Mouse (Mus musculus): ENCODE results near the gene 1700007K13Rik. TPM values are rescaled to one million over a fixed set of nuclear protein-coding genes. Genes with fewer than 3 reads are reported as not detected.

Gene 1700007K13Rik
- polyA plus RNA-seq, 1 experiment, result 0.43 TPM

- H3K4me3 ChIP-seq, result no peak overlapping the region
- no peak overlapping the region for H3K4me2 ChIP-seq (ENCODE audit: low read depth)
- no peak overlapping the region for H3ac ChIP-seq (ENCODE audit: control insufficient read depth, insufficient read length)
- peaks cover 14% of the 10 kb centered on the region for H3K36me3 ChIP-seq (ENCODE audit: control insufficient read depth, insufficient read depth)
- no peaks in the 10 kb centered on the region for H3K27me3 ChIP-seq (ENCODE audit: control insufficient read depth, insufficient read depth, insufficient read length)
- TF ChIP-seq MAX (IDR thresholded peaks at IDR 0.05; ENCODE audit: low read depth) (no peak), E2F4 (IDR thresholded peaks at IDR 0.05; ENCODE audit: insufficient read depth) (no peak)
- H3K79me2 ChIP-seq (ENCODE audit: control insufficient read depth, insufficient read depth), result peaks cover 10% of the 10 kb centered on the region
These were observed 4.5 kb upstream of the 1700007K13Rik start for GRCm38 (mm10) chr2:28470591-28470990.

GRCm38 (mm10) chr2:28469461-28469860, 3.3 kb upstream of the 1700007K13Rik start:
- H3K4me2 ChIP-seq (ENCODE audit: low read depth), result no peak overlapping the region
- H3K27me3 ChIP-seq (ENCODE audit: control insufficient read depth, insufficient read depth, insufficient read length), result peaks cover 8% of the 10 kb centered on the region
- TF ChIP-seq TCF12 (IDR thresholded peaks at IDR 0.05; ENCODE audit: insufficient read depth, poor library complexity, severe bottlenecking), result no peak
- TF ChIP-seq POLR2A (IDR thresholded peaks at IDR 0.05; ENCODE audit: insufficient read length, low read depth), result no peak
- no peak for TF ChIP-seq REST (IDR thresholded peaks at IDR 0.05; ENCODE audit: insufficient read depth, insufficient read length)
- TF ChIP-seq CEBPB (IDR thresholded peaks at IDR 0.05; ENCODE audit: insufficient read depth, poor library complexity, severe bottlenecking), result no peak
- TF ChIP-seq E2F4 (IDR thresholded peaks at IDR 0.05; ENCODE audit: insufficient read depth), result no peak
- TF ChIP-seq MAX (IDR thresholded peaks at IDR 0.05; ENCODE audit: low read depth), result no peak
- TF ChIP-seq MYOD1 (IDR thresholded peaks at IDR 0.05; ENCODE audit: control insufficient read depth in 1 of 3, insufficient read length in 2 of 3, low read depth in 2 of 3), result no peak
- TF ChIP-seq MYOG (IDR thresholded peaks at IDR 0.05; ENCODE audit: control insufficient read depth in 1 of 3, insufficient read depth in 1 of 3, insufficient read length in 2 of 3, low read depth in 2 of 3), result no peak
- no peak for TF ChIP-seq TCF3 (IDR thresholded peaks at IDR 0.05; ENCODE audit: insufficient read length, low read depth)
- no peak for TF ChIP-seq POLR2AphosphoS2 (IDR thresholded peaks at IDR 0.05; ENCODE audit: insufficient read length, low read depth)
- no peak for TF ChIP-seq USF1 (IDR thresholded peaks at IDR 0.05; ENCODE audit: low read depth)
- TF ChIP-seq SRF (IDR thresholded peaks at IDR 0.05; ENCODE audit: control insufficient read depth, insufficient read length, low read depth), result no peak
- H3K36me3 ChIP-seq (ENCODE audit: control insufficient read depth, insufficient read depth), result peaks cover 14% of the 10 kb centered on the region
- H3K79me2 ChIP-seq (ENCODE audit: control insufficient read depth, insufficient read depth), result peaks cover 10% of the 10 kb centered on the region
- H3ac ChIP-seq (ENCODE audit: control insufficient read depth, insufficient read length), result no peak overlapping the region
- H3K4me3 ChIP-seq, result no peak overlapping the region

GRCm38 (mm10) chr2:28468486-28469225, 2.5 kb upstream of the 1700007K13Rik start:
- TF ChIP-seq MAX (IDR thresholded peaks at IDR 0.05; ENCODE audit: low read depth) (no peak), TCF12 (IDR thresholded peaks at IDR 0.05; ENCODE audit: insufficient read depth, poor library complexity, severe bottlenecking) (no peak), POLR2AphosphoS2 (IDR thresholded peaks at IDR 0.05; ENCODE audit: insufficient read length, low read depth) (no peak), MYOG (IDR thresholded peaks at IDR 0.05; ENCODE audit: control insufficient read depth in 1 of 3, insufficient read depth in 1 of 3, insufficient read length in 2 of 3, low read depth in 2 of 3) (no peak), USF1 (IDR thresholded peaks at IDR 0.05; ENCODE audit: low read depth) (no peak)
- peak overlapping the region; percentile 5 for H3ac ChIP-seq (ENCODE audit: control insufficient read depth, insufficient read length)
- H3K79me2 ChIP-seq (ENCODE audit: control insufficient read depth, insufficient read depth), result peaks cover 10% of the 10 kb centered on the region
- H3K36me3 ChIP-seq (ENCODE audit: control insufficient read depth, insufficient read depth), result peaks cover 14% of the 10 kb centered on the region
- peaks cover 10% of the 10 kb centered on the region for H3K27me3 ChIP-seq (ENCODE audit: control insufficient read depth, insufficient read depth, insufficient read length)
- H3K4me3 ChIP-seq, result peak overlapping the region; percentile 68
- H3K4me2 ChIP-seq (ENCODE audit: low read depth), result peak overlapping the region; percentile 98

GRCm38 (mm10) chr2:28467860-28468485, 1.8 kb upstream of the 1700007K13Rik start, which contains the start of gene Mrps2:
TSS of gene Mrps2 (plus strand) at chr2:28468066.
- TF ChIP-seq POLR2AphosphoS2 (IDR thresholded peaks at IDR 0.05; ENCODE audit: insufficient read length, low read depth) (peak; percentile 86), TCF12 (IDR thresholded peaks at IDR 0.05; ENCODE audit: insufficient read depth, poor library complexity, severe bottlenecking) (no peak), MYOG (IDR thresholded peaks at IDR 0.05; ENCODE audit: control insufficient read depth in 1 of 3, insufficient read depth in 1 of 3, insufficient read length in 2 of 3, low read depth in 2 of 3) (peak in 1 of 3 experiments; percentile 14), MYOD1 (IDR thresholded peaks at IDR 0.05; ENCODE audit: control insufficient read depth in 1 of 3, insufficient read length in 2 of 3, low read depth in 2 of 3) (no peak), TCF3 (IDR thresholded peaks at IDR 0.05; ENCODE audit: insufficient read length, low read depth) (no peak), POLR2A (IDR thresholded peaks at IDR 0.05; ENCODE audit: insufficient read length, low read depth) (peak; percentile 94)
- H3K79me2 ChIP-seq (ENCODE audit: control insufficient read depth, insufficient read depth), result peaks cover 10% of the 10 kb centered on the region
- peak within 1 kb of the TSS; percentile 68 for H3K4me3 ChIP-seq
- H3K36me3 ChIP-seq (ENCODE audit: control insufficient read depth, insufficient read depth), result peaks cover 14% of the 10 kb centered on the region
- peak within 1 kb of the TSS; percentile 5 for H3ac ChIP-seq (ENCODE audit: control insufficient read depth, insufficient read length)
- peak within 1 kb of the TSS; percentile 98 for H3K4me2 ChIP-seq (ENCODE audit: low read depth)
- H3K27me3 ChIP-seq (ENCODE audit: control insufficient read depth, insufficient read depth, insufficient read length), result peaks cover 10% of the 10 kb centered on the region

- H3K79me2 ChIP-seq (ENCODE audit: control insufficient read depth, insufficient read depth), result peaks cover 10% of the 10 kb centered on the region
- H3K4me3 ChIP-seq, result no peak overlapping the region
These were observed 1.2 kb downstream of the 1700007K13Rik start for GRCm38 (mm10) chr2:28464919-28465318.

More at GRCm38 (mm10) chr2:28464919-28465318, 1.2 kb downstream of the 1700007K13Rik start:
- TF ChIP-seq TCF3 (IDR thresholded peaks at IDR 0.05; ENCODE audit: insufficient read length, low read depth), result no peak
- no peak for TF ChIP-seq POLR2AphosphoS2 (IDR thresholded peaks at IDR 0.05; ENCODE audit: insufficient read length, low read depth)
- no peak for TF ChIP-seq E2F4 (IDR thresholded peaks at IDR 0.05; ENCODE audit: insufficient read depth)
- no peak for TF ChIP-seq USF1 (IDR thresholded peaks at IDR 0.05; ENCODE audit: low read depth)
- no peak for TF ChIP-seq POLR2A (IDR thresholded peaks at IDR 0.05; ENCODE audit: insufficient read length, low read depth)
- no peak for TF ChIP-seq MYOD1 (IDR thresholded peaks at IDR 0.05; ENCODE audit: control insufficient read depth in 1 of 3, insufficient read length in 2 of 3, low read depth in 2 of 3)
- H3K4me2 ChIP-seq (ENCODE audit: low read depth), result no peak overlapping the region
- no peak overlapping the region for H3ac ChIP-seq (ENCODE audit: control insufficient read depth, insufficient read length)
- H3K36me3 ChIP-seq (ENCODE audit: control insufficient read depth, insufficient read depth), result peaks cover 5% of the 10 kb centered on the region
- H3K27me3 ChIP-seq (ENCODE audit: control insufficient read depth, insufficient read depth, insufficient read length), result peaks cover 30% of the 10 kb centered on the region
